Mouse (Mus musculus) frontal cortex, postnatal 10 days (tissue): ENCODE measurements around the gene Pigs.

Experiments
- DNase-seq, 2 experiments: peaks; one replicate each; pipeline ENCODE4 v3.0.0; 2022; ENCODE audit warnings: low spot score in 2 of 2, mixed read lengths in 1 of 2

The Pigs gene

DNA sequence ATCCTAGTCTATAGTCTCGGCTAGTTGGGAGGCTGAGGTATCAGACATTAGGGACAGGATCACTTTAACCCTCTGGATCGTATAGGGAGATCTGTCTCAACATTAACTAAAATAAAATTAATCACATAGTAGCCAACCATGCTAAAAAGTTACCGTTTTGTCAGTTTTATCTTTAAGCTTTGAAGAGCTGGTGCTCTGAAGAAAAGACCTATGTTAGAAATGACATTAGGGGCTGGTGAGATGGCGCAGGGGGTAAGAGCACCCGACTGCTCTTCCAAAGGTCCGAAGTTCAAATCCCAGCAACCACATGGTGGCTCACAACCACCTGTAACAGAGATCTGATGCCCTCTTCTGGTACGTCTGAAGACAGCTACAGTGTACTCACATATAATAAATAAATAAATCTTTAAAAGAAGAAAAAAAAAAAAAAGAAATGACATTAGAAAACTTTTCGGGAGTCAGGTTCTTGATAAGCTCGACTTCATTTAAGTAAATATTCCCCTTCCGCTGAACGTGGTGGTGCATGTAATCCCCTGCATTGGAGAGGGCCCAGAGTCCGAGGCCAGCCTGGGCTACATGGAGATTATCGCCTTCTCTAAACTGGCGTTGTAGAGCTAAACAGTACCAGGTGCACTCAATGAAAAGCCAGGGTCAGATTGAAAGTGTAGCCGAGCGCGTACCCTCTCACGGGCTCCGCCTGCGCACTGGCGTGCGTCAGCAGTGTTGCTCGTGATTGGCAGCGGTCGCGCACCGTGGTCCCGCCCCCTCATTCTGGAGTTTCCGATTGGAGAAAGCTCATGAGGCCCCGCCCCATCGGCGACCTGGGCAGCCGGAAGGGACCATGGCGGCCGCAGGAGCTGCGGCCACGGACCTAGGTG lies at the start of gene Pigs:
TSS of gene Pigs (plus strand) at position 782 of the 878 bp plus-strand sequence.
- peak; percentile 90 to 94 for DNase-seq

- DNase-seq: no peak
Observed at GRCm38 (mm10) chr11:78278853-78279252, 49.4 kb upstream of the Pigs start.

- DNase-seq: no peak
Observed at GRCm38 (mm10) chr11:78279586-78279985, 48.6 kb upstream of the Pigs start.

GRCm38 (mm10) chr11:78289146-78289763 lies 39.0 kb upstream of the Pigs start:
- DNase-seq: no peak

GRCm38 (mm10) chr11:78290654-78291053 lies 37.6 kb upstream of the Pigs start, which contains the start of gene BC030499:
TSS of gene BC030499 (plus strand) at chr11:78290841.
- DNase-seq: no peak

DNA sequence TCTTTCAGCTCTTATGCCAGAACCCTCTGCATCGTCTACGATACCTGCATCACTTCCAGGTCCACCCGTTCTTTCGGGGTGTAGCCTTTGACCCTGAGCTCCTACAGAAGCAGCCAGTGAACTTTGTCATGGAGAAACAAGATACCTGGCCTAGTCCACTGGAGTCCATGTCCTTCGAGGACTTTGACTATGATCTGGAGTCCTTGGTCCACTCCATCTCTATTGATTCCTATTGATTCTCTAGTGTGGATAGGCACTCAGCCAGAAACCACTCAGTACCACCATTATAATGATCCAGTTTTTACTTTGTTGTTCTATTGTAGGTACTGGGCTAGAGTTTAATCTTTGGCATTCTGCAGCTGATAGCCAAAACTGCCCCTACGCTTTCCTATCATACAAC lies 33.6 kb upstream of the Pigs start:
- DNase-seq: no peak

- DNase-seq: no peak
Observed at GRCm38 (mm10) chr11:78300917-78301316, 27.3 kb upstream of the Pigs start.

DNA sequence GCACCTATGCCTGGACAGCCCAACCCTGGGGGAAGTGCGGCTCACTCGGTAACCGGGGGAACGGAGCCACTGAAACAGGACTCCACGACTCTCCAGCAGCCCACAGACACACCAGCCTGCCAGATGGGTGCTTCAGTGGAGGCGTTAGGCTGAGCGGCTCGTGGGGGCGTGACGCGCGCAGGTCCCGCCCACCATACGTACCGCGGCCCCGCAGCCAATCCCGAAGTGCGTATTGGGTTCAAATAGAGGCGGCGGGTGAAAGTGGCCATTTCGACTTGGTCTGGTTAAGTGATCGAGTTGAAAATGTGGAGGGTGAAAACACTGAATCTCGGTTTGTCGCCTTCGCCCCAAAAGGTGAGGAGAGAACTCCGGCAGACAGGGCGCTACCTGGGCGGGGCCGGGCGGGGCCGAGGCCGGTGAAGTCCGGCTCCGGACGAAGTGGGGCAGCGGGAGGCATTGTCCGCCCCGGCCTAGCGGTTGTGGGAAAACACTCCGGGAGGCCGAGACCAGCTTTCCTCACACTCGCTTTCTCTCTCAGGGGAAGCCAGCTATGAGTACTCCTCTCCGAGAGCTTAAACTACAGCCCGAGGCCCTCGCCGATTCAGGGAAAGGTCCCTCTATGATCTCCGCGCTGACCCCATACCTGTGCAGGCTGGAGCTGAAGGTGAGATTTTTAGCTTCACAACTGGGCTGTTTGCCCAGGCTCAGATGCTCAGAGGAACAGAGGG lies 26.7 kb upstream of the Pigs start, which contains the start of gene Spag5:
TSS of gene Spag5 (plus strand) at position 173 of the 728 bp plus-strand sequence.
- DNase-seq: peak; percentile 87 to 89

DNA sequence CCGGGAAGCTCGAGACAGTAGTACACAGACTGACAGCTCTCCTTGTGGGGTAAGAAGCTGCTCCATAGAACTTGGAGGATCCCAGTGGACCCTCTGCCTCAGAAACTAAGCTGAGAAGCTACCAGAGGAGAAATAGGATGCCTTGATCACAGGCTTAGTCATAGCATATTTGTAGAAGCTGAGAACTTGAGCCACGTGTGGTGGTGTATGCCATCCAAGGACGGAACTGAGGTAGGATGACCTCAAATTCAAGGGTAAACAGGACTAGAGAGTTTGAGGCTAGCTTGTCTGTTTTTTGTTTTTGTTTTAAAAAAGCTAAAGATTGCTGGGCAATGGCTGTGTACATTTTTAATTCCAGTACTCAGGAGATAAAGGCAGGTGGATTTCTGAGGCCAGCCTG lies 22.9 kb upstream of the Pigs start:
- no peak for DNase-seq

DNA sequence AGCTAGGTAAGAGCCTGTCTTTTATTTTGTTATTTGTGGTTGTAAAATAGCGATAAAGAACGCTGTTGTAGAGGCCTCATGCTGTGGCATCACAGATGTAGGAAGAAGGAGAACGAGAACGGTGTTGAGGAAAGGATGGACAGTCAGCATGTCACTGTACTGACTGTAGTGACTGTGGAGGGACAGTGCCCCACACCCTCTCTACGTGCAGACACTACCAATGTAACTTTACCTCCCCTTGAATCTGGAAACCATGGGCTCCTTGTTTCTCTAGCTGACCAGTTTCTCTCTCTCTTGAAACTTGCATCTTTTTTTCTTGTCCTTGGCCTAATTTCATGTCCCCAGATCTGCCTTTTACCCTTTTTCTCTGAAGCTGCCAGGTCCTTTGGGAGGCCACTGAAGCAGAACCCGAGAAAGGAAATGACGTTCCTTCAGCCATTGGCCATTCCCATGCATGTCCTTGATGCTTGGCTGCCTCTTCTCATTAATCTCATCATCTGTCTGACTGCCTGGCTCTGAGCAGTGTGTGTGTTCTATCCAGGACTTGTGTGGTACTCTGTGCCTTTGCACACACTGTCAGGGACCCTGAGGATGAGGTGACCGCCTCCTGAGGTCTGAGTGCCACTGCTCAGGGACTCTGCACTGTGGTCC lies 17.2 kb upstream of the Pigs start:
- DNase-seq: no peak

DNA sequence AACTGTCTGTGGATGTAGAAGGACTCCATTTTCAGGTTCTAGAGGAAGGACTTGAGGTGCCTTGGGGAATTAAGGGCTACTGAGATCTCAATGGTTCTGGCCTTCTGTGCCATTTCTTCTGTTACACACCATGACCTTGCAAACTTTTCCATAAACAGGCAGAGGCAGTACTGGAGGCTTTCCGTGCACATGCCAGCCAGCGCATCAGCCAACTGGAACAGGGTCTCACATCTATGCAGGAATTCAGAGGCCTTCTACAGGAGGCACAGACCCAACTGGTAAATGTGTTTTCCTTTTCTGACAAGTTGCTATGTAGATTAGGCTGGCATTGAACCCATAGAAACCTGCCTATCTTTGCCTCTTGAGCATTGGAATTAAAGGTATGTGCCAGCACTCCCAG lies 14.6 kb upstream of the Pigs start:
- DNase-seq: no peak

- no peak for DNase-seq
Observed at GRCm38 (mm10) chr11:78318411-78318810, 9.8 kb upstream of the Pigs start.

GRCm38 (mm10) chr11:78322076-78322831 lies 6.0 kb upstream of the Pigs start:
- peak in 1 of 2 experiments; percentile 64 for DNase-seq

DNA sequence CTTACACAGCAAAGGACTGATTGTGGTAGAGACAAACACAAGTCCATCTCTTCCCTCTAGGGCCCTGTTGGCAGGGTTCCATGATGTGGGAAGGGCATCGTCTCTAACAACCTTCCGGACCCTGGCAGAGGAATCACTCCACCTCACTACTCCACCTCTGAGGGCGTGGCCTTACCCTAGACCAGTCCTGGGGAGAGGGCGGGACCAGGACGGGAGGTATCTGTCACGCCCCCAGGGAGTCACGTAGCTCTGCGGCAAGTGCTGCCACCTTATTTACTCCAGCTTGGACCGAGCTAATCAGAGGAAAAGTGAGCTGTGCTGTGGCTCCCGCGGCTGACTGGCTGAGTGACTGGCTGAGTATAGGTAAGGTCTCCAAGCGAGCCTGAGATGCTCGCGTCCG lies 5.4 kb upstream of the Pigs start, which contains the start of gene Aldoc:
TSS of gene Aldoc (plus strand) at position 109 of the 400 bp plus-strand sequence.
- DNase-seq: peak; percentile 69 to 84

DNA sequence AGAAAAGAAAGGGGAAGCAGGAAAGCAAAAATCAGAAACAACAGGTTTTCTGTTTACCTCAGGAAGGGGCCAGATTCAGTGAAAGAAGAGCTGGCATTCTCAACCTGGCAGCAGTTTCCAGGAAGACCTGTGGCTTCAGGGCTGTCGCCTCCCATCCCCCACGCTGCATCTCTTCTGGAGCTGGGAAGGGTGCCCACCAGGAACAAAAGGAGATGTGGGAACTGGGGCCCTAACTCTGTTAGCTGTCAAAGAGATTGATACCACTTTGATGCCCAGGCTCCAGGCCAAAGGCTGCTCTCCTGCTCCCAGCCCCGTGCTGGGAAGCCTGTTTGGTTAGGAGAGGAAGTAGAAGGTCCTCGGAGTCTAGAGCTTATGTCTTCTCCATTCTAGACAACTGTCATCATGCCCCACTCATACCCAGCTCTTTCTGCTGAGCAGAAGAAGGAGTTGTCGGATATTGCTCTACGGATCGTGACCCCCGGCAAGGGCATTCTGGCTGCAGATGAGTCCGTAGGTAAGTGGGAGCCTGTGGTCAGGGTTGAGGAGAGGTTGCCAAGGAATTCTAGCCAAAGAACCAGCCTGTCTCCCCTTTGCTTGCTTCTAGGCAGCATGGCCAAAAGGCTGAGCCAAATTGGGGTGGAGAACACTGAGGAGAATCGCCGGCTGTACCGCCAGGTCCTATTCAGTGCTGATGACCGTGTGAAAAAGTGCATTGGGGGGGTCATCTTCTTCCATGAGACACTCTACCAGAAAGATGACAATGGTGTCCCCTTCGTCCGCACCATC lies 4.0 kb upstream of the Pigs start:
- DNase-seq: peak in 1 of 2 experiments; percentile 57

- DNase-seq: no peak
Observed at GRCm38 (mm10) chr11:78324965-78325364, 3.2 kb upstream of the Pigs start.

DNA sequence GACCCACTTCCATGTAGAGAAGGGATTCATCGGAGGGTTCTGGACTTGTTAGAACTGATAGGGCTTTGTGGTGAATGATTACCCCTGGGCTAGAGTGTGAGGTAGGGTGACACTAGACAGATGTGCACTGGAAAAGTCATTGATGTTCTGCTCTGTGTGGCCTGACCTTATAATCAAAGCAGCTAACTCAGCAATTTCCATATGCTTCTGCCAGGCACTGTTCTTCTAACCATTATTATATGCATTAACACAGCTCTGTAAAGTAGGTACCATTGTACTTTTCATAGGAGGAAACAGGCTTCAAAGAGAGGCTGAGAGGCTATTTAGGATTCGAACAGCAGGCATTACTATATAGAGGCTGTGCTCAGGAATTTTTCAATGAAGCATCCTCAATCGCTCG lies 1.0 kb upstream of the Pigs start:
- DNase-seq: no peak

DNA sequence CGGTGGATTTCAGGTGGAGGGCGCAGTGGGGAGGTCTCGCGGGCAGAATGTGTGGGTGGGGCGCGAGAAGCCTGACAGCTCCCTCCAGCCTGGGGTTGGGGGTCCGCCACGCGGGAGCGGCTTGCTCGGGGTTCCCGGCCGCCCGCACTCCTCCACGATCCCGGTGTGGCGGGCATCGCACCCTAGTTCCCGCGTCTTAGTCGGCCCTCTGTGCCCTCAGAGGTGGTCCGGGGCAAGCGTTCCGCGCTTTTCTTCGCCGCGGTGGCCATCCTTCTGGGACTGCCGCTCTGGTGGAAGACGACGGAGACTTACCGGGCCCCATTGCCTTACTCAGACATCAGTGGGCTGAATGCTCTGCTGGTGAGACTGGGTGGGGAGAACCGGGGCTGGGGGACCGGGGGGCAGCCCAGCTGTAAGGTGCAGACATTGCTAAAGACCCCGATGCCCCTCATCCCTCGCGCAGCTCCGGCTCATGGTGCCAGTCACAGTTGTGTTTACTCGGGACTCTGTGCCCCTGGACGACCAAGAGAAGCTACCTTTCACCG lies 369 bp downstream of the Pigs start:
- no peak for DNase-seq

DNA sequence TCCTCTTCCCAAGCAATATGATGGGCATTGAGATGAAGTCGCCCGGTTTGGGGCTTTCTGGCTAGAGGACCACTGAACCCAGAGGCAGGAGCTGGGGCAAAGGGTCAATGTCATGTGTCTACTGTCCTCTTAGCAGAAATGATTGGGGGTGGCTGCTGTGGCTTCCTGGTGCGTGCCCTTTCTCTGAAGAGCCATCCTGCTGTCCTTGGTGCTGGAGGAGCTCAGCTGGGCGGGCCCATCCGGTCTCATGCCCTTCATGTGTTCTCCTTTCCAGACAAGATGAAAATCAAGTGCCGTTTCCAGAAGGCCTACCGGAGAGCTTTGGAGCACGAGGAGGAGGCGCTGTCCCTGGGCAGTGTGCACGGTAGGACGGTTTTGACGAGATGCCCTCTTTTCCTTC lies 4.5 kb downstream of the Pigs start:
- no peak for DNase-seq

DNA sequence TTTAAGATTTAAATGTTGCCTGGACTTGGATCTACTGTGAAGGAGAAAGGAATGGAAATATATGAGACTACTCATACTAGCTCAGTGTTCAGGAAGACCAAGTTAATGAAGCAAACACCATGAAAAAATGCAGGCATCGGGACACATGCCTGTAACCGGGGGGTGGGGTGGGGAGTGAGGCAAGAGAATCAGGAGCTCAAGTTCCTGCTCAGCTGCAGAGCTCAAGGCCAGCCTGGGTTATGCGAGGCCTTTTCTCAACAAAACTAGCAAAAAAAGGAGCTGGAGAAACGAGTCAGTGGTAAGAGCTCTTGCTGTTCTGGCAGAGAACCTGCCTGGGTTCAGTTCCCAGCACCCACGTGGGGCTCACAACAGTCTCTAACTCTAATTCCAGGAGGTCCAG lies 5.8 kb downstream of the Pigs start:
- no peak for DNase-seq
